Mouse (Mus musculus): Measurements from ENCODE around the gene Ddx6. TPM values are rescaled to one million over a fixed set of nuclear protein-coding genes. Genes with fewer than 3 reads are reported as not detected.
"Not testable (repeated sequence)": the region's sequence is repeated elsewhere in the genome, so short reads cannot be mapped to it uniquely, and the experiment has no call there.

The Ddx6 gene
- total RNA-seq (2017), result 131 to 157 TPM (median 139 TPM) in 3 replicates

DNA sequence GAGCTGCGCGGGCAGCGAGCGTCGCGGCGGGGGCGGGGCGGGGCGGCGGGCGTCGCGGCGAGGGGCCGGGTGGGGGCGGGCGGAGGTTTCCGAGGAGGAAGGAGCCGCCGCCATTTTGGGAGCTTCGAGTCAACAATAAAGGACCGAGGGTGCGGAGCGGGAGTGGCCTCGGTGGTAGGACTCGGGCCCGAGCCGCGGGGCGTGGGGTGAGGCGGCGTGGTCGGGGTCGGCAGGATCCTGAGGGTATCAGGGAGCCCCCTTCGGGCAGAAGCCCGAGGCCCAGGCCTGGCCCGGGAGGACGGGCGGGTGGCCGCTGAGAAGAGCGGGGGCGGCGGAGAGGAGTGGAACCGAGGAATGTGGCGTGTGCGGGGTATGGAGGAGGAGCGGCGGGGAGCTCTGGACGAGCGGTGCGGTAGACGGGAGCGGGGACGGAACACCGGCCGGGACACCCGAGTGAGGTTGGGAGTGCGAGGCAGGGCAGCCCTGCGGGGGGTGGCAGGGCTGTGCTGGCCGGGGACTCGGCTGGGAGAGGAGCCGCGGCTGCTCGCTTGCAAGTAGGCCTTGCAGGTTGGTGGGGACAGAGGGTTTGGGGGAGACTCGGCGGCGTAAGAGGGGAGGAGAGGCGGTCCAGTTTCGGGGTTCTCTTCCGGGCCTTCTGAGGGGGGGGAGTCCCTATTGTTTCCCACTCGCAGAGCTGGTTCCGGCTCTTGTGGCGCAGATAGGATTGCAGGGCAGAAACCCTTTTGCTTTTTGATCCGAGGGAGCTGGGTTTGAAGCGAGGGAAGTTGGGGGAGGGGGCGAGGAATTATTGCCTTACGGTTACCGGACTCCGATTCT lies at the start of gene Ddx6:
Gene Ddx6, plus strand, starts transcription at position 114 of the 837 bp plus-strand sequence.
- peak; percentile 41 for ATAC-seq (replicated peaks; ENCODE audit: insufficient number of reproducible peaks, low FRiP score, low TSS enrichment, poor library complexity, severe bottlenecking)

DNA sequence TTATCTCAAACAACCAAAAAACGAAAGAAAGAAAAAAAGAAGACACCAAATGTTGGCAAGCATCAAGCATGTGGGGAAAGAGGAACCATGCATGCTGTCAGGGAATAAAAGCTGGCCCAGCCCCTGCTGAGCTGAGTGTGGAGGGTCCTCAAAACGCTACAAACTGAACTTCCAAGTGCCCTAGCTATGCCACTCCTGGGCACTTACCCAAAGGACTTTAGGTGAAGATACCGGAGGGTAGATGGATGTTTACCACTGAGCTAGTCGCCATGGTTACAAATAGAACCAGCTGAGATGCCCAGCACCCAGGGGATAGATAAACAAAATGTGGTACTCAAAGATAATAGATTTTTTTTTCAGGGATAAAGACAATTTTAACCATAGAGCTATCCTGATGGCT lies 43.1 kb upstream of the Ddx6 start, which contains the start of gene Cxcr5:
Gene Cxcr5, minus strand, starts transcription at position 281 of the 400 bp plus-strand sequence.
- ATAC-seq (replicated peaks; ENCODE audit: insufficient number of reproducible peaks, low FRiP score, low TSS enrichment, poor library complexity, severe bottlenecking), result no peak

DNA sequence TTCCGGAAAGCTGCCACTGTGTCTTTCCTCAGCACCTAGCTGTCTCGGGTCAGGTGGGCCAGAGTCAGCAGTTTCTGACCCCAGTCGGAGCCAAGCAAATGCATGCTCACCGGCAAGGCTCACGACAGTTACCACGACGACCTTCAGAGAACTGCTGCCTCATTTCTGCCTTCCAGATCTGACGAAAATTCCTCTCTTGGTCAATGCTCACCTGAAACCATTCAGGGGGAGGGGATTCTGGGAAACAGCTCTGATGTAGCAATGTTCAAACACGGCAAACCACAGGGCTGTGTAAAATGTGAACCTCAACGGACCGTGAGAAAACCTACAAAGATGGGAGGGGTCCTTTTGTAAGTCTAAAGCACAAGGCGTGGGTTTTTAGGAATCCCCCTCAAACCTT lies 41.8 kb upstream of the Ddx6 start:
- ATAC-seq (replicated peaks; ENCODE audit: insufficient number of reproducible peaks, low FRiP score, low TSS enrichment, poor library complexity, severe bottlenecking), result no peak

DNA sequence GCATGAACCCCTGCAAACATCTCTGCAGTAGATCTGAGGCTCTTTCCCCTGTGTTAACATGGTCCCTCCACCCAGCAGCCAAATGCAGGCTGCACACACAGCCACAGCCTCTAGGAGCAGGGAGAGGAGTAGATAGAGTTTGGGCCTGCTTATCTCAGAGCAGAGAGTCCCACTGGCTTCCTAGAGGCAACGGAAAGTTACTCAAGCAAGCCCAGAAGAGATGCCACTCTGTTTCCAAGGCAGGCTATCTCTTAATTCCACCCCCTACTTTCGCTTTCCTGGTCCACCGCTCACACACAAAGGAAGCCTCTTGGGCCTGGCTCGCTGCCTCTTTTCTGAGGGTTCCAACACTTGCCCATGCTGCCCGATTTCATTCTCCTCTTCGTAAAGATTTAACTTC lies 39.3 kb upstream of the Ddx6 start:
- ATAC-seq (replicated peaks; ENCODE audit: insufficient number of reproducible peaks, low FRiP score, low TSS enrichment, poor library complexity, severe bottlenecking), result no peak

DNA sequence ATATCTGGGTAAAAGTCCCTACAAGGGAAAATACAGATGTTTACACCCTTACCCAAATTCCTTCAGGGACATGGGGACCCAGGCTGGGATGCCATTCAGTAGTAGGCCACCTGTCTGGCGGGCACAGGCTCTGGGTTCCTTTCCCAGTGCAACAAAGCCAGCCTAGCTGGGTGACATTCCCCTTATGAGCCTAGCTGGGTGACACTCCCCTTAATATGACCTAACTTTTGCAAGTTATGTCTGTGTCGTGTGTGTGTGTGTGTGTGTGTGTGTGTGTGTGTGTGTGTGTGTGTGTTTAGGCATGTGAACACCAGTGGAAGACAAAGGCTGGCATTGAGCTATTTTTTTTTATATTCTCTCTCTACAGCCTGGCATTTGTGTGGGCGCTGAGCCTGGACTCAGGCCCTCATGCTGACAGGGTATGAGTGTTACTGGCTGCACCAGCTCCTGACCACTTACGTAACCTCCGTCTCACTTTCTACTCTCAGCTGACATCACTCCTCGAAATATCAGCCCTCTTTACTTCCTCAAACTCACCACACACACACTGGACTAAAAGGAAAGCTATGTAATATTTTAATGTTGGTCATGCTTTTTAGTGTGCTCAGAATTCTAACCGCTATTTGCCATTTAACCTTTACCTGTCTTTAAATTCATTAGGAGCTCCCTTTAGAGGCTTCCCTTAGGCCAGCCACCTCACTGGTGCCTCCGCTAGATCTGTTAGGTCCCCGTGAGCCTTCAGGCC lies 37.2 kb upstream of the Ddx6 start:
- ATAC-seq (replicated peaks; ENCODE audit: insufficient number of reproducible peaks, low FRiP score, low TSS enrichment, poor library complexity, severe bottlenecking), result peak; percentile 90

DNA sequence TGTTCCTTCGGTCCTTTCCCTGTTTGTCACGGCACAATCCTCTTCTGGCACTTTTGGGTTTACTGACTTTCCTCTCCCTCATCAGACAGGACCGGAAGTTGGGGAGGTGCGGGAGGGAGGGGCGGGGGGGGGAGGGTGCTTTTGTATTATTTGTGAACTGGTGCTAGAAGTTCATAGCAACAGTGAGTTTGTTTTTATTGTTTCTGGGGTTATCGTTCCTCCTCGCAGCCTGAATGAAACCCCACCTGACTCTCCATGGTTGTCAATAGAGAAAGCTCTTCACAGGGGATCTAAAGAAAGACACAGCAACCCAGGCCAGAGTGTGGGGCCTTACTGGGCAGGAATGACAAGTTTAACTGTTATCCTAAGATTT lies 36.6 kb upstream of the Ddx6 start:
- ATAC-seq (replicated peaks; ENCODE audit: insufficient number of reproducible peaks, low FRiP score, low TSS enrichment, poor library complexity, severe bottlenecking), result peak; percentile 16

DNA sequence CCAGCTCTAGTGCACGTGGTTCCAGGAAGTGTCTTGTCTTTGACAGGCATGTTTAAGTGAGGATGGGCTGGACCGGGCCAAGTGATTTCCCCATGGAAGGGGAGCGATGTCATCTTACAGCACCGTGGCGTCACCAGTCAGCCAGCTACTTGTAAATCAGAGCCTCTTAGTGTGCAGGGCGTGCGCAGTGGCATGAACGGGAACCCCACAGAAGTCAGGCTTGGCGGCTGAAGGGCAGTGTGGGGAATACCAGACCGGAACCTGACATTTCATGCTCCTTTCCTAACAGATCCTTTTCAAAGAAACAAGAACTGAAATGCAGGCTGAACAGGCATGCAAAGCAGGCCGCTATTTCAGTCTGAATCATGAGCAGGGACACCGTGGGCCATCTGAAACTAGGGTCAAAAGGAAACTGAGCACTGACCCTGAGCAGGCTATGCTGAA lies 33.7 kb upstream of the Ddx6 start:
- peak; percentile 64 for ATAC-seq (replicated peaks; ENCODE audit: insufficient number of reproducible peaks, low FRiP score, low TSS enrichment, poor library complexity, severe bottlenecking)

DNA sequence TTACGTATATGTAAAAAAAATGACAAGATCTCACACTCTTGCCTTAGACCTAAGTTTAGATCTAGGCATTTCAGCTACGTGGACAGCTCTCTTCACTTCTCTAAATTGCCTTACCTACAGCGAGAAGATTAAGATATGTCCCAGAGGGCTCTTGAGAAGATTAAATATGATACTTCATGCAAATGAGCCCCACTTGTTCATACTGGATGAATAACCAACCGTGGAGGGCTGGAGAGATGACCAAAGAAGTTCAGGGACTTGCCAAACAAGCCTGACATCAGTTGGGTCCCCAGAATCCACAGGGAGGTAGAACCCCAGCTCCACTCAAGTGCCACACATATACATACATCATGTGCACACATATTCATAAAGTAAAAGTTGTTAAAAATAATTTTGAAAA lies 31.4 kb upstream of the Ddx6 start:
- no peak for ATAC-seq (replicated peaks; ENCODE audit: insufficient number of reproducible peaks, low FRiP score, low TSS enrichment, poor library complexity, severe bottlenecking)

DNA sequence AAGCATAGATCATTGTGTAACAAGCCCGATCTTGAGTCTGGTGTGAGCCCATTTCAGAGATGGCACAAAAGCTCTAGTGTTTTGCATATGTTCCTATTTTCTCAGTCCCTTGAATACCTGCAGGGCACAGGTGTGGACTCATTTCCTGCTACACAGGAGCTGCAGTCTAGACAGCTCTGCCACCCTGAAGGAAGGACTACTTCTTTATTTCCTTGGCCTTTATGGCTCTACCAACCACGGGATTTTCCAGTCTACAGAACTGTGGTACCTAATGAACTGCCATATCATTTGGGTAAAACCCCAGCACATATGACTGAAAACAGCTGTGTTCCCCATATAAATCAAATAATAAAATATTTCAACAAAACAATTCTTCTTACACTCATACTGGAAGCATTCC lies 29.6 kb upstream of the Ddx6 start:
- ATAC-seq (replicated peaks; ENCODE audit: insufficient number of reproducible peaks, low FRiP score, low TSS enrichment, poor library complexity, severe bottlenecking), result no peak

DNA sequence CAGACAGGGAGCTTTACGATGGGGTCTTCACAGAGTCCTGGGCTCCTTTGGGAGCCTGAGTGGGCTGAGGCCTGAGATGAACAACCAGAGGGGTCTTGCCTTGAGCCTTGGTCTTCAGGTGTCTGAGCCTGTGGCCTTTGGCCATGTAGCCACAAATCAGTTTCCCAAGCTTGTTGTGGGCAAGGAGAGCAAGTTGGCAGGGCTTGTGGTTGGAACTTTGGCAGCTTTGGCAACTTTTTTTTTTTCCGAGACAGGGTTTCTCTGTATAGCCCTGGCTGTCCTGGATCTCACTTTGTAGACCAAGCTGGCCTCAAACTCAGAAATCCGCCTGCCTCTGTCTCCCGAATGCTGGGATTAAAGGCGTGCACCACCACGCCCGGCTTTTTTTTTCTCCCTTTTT lies 28.6 kb upstream of the Ddx6 start:
- ATAC-seq (replicated peaks; ENCODE audit: insufficient number of reproducible peaks, low FRiP score, low TSS enrichment, poor library complexity, severe bottlenecking), result not testable (repeated sequence)

DNA sequence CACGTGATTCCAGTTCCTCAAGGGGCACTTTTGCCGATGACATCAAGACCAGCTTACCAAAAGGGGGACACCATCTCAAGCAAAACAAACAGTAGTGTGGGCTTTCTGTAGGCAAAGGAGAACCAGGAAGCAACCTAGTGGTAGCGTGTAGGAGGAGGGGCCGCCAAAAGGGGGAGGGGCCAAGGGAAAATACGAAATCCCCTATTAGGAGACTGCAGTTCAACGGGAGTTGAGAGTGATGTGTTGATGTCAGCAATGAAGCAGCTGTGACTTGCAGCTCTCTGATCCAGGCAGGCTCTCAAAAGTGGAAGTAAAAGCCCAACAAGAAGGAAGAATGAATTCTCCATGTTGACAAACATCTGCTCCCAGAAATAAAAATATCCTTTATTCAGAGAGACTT lies 25.3 kb upstream of the Ddx6 start:
- peak; percentile 71 for ATAC-seq (replicated peaks; ENCODE audit: insufficient number of reproducible peaks, low FRiP score, low TSS enrichment, poor library complexity, severe bottlenecking)

DNA sequence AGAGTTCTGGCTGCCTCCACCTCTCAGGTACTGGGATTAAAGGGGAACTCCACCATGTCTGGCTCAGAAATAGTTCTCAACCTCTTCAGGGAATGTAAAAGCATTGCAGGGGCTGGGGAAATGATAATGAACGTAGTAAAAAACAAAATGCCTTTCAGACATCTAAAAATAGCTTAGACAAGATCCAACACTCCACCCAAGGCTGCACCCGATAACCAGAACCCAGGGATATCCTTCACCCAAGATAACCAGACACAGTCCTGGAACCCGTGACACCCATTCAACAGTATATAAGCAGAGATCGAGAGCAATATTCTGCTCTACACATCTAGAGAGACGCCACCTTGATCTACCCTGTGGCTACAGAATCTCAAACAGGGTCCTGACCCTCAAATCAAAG lies 24.6 kb upstream of the Ddx6 start:
- ATAC-seq (replicated peaks; ENCODE audit: insufficient number of reproducible peaks, low FRiP score, low TSS enrichment, poor library complexity, severe bottlenecking), result no peak

DNA sequence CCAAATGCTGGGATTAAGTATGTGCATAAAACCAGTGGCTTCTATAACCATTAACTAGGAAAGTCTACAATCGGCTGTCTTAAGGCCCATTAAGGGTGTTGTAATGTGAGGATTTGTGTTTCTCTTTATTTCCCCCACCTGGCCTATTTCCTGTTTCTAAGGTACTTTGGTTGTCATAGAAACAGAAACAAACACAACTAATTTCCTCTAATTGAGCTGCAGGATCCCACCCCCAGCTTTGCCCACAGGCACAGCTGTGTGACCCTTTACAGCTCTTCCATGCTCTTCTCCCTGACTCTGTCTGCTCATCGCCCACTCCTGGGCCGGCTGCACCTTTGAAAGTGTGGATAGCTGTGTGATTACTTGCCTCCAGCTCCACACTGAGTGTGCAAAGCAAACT lies 23.3 kb upstream of the Ddx6 start:
- ATAC-seq (replicated peaks; ENCODE audit: insufficient number of reproducible peaks, low FRiP score, low TSS enrichment, poor library complexity, severe bottlenecking), result 0 out of 2 replicates have a peak, but pooled peaks have one; percentile 24

DNA sequence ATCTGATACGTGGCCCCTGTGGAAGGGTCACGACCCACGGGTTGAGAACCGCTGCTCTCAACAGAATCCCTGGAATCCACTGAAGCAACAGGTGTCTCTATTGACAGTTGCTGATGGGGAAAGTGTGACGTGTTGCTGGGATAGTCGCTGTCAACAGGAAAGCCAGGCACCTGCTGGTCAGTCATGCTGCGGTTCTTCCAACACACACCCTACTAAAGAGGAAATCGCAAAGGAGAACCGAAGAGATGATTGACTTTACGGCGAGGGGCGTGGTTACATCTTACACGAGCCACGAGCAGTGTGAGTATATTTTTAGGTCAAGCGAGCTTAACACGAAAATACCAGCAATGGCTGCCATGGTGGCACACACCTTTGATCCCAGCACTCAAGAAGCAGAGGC lies 22.3 kb upstream of the Ddx6 start:
- peak; percentile 95 for ATAC-seq (replicated peaks; ENCODE audit: insufficient number of reproducible peaks, low FRiP score, low TSS enrichment, poor library complexity, severe bottlenecking)

DNA sequence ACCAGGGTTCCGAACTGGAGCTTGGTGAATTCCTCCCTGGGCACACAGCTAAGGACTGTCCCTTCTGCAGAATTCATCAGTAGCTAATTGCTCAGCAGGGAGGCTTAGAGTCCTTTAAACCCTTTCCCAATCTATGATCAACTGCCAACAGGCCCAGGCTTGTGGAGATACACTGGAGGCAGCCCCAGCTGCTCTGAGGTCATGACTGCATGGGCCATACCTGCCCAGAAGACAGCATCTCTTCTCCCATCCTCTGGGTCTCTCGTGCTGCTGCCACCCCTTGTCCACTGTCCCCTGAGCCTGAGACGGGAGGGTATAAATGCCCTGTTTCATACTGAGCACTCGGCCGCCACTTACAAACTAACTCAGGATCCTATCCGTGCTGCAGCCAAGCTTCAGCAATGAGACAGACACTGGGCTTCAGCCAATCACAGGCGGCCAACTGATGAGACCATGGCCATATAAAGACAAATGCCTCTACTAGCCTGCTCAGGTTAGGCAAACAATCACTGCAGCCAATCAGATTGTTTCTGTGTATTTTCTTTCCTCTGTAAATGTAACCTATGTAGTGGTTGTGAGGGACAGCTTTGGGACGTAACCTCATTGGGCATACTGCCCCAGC lies 17.9 kb upstream of the Ddx6 start:
- ATAC-seq (replicated peaks; ENCODE audit: insufficient number of reproducible peaks, low FRiP score, low TSS enrichment, poor library complexity, severe bottlenecking), result no peak

DNA sequence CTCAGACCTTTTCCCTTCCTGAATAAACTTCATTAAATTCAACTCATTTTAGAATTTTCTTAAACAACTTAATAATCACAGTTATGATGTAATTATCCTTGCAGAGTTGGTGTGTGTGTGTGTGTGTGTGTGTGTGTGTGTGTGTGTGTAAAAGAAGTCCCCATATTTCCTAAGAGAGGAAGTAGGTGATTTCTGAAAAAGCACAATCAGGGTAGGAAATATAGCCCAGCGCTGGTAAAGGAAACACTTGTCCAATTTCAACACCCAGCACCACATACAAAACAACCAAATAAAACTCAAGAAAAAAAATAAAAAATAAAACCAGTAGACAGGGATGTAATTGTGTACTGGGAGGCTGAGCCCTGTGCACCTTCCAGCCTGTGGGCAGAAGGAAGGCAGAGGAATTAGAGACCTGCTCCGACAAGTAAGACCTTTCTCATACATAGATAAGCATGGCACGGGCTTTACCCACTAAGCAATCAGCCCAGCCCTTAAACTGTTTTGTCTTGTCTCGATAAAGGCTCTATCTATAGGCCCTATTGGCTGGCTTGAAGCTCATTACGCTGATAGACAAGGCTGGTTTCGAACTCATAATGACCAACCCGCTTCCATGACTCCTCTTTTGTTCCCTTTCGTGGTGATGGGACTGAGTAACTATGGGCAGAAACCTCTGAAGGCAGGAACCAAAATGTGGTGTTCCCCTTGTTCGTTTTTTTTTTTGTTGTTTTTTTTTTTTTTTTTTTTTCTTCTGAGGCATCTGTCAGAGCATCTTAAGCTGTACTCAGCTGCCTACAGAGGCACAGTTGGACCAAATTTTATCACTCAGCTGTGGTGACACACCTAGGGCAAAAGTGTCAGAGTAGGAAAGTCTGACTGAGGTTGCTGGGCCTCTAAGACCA lies 17.2 kb upstream of the Ddx6 start:
- ATAC-seq (replicated peaks; ENCODE audit: insufficient number of reproducible peaks, low FRiP score, low TSS enrichment, poor library complexity, severe bottlenecking), result no peak

DNA sequence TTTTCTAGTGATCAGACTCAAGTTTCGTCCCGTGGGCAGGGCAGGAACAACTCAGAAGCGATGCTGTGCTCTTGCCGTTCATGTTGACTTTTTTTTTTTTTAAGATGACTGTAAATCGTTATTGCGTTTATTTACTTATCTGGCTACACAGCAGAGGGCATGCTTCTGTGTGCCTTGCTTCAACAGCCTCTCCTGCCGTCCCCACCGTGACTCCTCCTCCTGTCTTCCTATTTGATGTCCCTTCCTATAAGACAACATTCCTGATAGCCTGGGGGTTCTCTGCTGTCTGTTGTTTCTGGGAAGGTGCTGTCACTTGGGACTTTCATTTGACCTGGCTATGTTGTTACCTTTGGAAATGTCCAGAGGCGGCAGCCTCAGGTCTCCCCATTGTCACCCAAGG lies 16.1 kb upstream of the Ddx6 start:
- no peak for ATAC-seq (replicated peaks; ENCODE audit: insufficient number of reproducible peaks, low FRiP score, low TSS enrichment, poor library complexity, severe bottlenecking)

DNA sequence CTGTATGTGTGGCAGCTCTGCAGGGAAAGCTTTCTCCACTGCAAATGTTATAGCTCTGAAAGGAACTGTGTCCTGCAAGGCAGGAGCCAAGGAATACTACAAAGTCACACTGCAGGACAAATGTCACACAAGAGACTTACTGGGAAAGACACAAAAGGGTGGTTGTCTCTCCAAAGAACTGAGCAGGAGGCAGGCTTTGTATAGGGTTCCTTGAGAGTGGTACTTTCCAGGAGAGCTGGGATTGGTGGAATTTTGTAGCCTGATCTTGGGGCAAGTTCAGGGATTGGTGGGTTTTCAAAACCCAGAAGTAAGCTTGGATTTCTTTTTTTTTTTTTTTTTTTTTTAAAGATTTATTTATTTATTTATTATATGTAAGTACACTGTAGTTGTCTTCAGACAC lies 15.6 kb upstream of the Ddx6 start:
- ATAC-seq (replicated peaks; ENCODE audit: insufficient number of reproducible peaks, low FRiP score, low TSS enrichment, poor library complexity, severe bottlenecking), result no peak

DNA sequence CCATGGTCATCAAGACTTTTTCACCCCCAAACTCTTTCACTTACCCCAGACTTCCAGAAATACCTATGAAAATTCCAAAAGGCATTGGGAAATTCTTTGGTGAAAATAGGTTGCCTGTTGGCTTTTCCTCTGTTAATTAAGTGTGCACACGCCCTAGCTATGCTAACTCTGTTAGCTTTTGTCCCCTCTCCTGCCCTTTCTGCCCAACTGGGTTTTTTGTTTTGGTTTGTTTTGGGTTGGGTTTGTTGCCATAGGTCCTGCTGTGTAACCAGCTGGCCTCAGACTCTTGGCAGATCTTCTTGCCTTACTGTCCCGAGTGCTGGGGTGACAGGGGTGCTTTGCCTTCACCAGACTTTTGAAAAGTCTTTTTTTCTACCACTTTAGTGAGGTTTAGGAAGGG lies 13.7 kb upstream of the Ddx6 start:
- ATAC-seq (replicated peaks; ENCODE audit: insufficient number of reproducible peaks, low FRiP score, low TSS enrichment, poor library complexity, severe bottlenecking), result no peak

All from monocyte, adult 5-6 weeks (primary cell).